Mouse (Mus musculus) intestine, postnatal 0 days (tissue): ENCODE measurements around the gene Aatk. TPM values are rescaled to one million over a fixed set of nuclear protein-coding genes. Genes with fewer than 3 reads are reported as not detected.

ENCODE experiments used
- ATAC-seq: fragments of 200-750 bp; cut with Nextera tagmentation; 2 replicates; pipeline ENCODE4 v1.8.0; 2017; ENCODE audit warnings: mild to moderate bottlenecking, moderate TSS enrichment, moderate library complexity
- H3K27ac ChIP-seq: fragments of 300-500 bp; sonication (generic); 2 replicates; pipeline ENCODE4 v1.5.1; 2014; ENCODE audit warnings: mild to moderate bottlenecking, low read depth, low read length, moderate library complexity
- H3K27me3 ChIP-seq: fragments of 300-500 bp; sonication (generic); replicated peaks from 2 replicates; pipeline ENCODE4 v1.6.1; 2014; ENCODE audit warnings: low read length, mixed read lengths; ENCODE audit not compliant: control insufficient read depth, insufficient read depth
- H3K36me3 ChIP-seq: fragments of 300-500 bp; sonication (generic); 2 replicates; pipeline ENCODE4 v1.6.1; 2014; ENCODE audit warnings: mild to moderate bottlenecking, moderate library complexity; ENCODE audit not compliant: control insufficient read depth, insufficient read depth
- H3K4me1 ChIP-seq: fragments of 300-500 bp; sonication (generic); replicated peaks from 2 replicates; pipeline ENCODE4 v1.6.1; 2014; ENCODE audit warnings: antibody characterized with exemption, low read length, mixed read lengths; ENCODE audit not compliant: control insufficient read depth, insufficient read depth
- H3K4me2 ChIP-seq: fragments of 300-500 bp; sonication (generic); replicated peaks from 2 replicates; pipeline ENCODE4 v1.6.1; 2014; ENCODE audit warnings: low read depth, mild to moderate bottlenecking, moderate library complexity
- H3K4me3 ChIP-seq: fragments of 300-500 bp; sonication (generic); 2 replicates; pipeline ENCODE4 v1.5.1; 2014; ENCODE audit warnings: low read depth, low read length
- H3K9ac ChIP-seq: fragments of 300-500 bp; sonication (generic); 2 replicates; pipeline ENCODE4 v1.6.1; 2014; ENCODE audit warnings: mild to moderate bottlenecking, low read depth, low read length
- H3K9me3 ChIP-seq: fragments of 300-500 bp; sonication (generic); 2 replicates; pipeline ENCODE4 v1.6.1; 2016; ENCODE audit warnings: mixed run types; ENCODE audit not compliant: control insufficient read depth
- CTCF ChIP-seq: sonication (generic); IDR thresholded peaks from 2 replicates; pipeline ENCODE4 v1.5.1; 2016; ENCODE audit warnings: low read depth, mild to moderate bottlenecking, control low read depth, antibody characterized with exemption, moderate library complexity
- WGBS: fragments of 180-500 bp; shearing (Covaris S2); extraction: QIAGEN DNeasy Blood & Tissue Kit; methylation state at CpG from one replicate; pipeline ENCODE4 v1.1.7; 2014; 5-methylcytosine and 5-hydroxymethylcytosine counted together
- polyA plus RNA-seq: library from polyadenylated mRNA; unstranded; fragments of >200 nt; fragmentation: Nextera tagmentation; extraction: Ambion mirVana; gene quantifications from 2 replicates; pipeline ENCODE4 v1.2.1, GENCODE M21; 2015

Gene Aatk
- polyA plus RNA-seq, 1 experiment from 2014 or later, result 1.7 TPM

DNA sequence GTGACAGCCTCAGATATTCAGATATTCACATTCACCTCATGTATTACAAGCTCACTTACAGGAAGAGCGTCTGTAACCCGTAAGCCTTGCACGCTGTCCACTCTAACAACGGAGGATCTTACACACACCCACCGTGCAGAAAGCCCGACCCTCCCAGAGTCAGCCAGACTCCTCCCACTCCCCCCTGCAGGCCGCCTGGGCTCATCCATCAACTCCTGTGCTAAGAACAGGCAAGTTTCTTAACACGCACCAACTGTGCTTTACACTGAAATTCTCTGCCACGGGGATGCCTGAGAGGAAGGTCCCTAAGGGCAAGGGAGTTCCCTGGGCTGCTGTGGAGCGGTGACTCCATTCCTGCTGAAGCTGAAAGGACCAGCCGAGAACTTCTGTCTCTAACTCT is 22.3 kb upstream of the Aatk start:
- 56% methylated on average over 11 of the region's 11 CpGs for WGBS
- peaks cover 66% of the 10 kb centered on the region; the same call in 1 of the 2 replicates for H3K36me3 ChIP-seq
- H3K27ac ChIP-seq, result no peak overlapping the region

GRCm38 (mm10) chr11:120067834-120068233 is 20.9 kb upstream of the Aatk start:
- TF ChIP-seq CTCF, result peak; percentile 67
- 53% methylated on average over 17 of the region's 17 CpGs for WGBS
- Histone ChIP-seq H3K9me3 (no peaks in the 10 kb centered on the region), H3K4me1 (no peaks in the 10 kb centered on the region), H3K4me3 (no peak overlapping the region), H3K9ac (no peak overlapping the region), H3K27me3 (no peaks in the 10 kb centered on the region), H3K4me2 (no peak overlapping the region), H3K27ac (no peak overlapping the region), H3K36me3 (peaks cover 67% of the 10 kb centered on the region; the same call in 1 of the 2 replicates)
- ATAC-seq, result peak; percentile 25; the same call in 1 of the 2 replicates

More for the DNA sequence above, 22.3 kb upstream of the Aatk start:
- H3K9ac ChIP-seq, result no peak overlapping the region
- no peaks in the 10 kb centered on the region for H3K27me3 ChIP-seq
- ATAC-seq, result no peak
- H3K4me1 ChIP-seq, result no peaks in the 10 kb centered on the region
- H3K4me3 ChIP-seq, result no peak overlapping the region
- no peak for TF ChIP-seq CTCF
- no peak overlapping the region for H3K4me2 ChIP-seq
- no peaks in the 10 kb centered on the region for H3K9me3 ChIP-seq

DNA sequence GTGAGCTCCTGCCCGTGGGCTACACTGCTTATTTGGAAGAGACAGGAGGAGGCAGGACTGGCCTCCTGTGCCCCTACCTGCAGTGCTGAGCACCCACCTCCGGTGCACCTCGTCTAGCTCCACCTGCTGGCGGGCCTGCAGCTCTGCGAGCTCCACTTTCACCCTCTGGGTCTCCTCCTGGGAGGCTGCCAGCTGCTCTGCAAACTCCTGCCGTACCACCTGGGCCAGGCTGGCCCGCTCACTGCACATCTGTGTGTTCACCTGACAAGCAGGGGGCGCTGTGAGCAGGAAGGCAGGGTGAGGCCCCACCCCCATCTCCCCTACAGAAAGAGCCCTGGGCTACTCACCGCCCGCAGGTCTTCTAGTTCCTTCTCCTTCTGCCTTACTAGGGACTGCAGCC is 18.3 kb upstream of the Aatk start:
- Histone ChIP-seq H3K4me1 (no peaks in the 10 kb centered on the region), H3K4me2 (no peak overlapping the region), H3K9ac (no peak overlapping the region), H3K27ac (no peak overlapping the region), H3K36me3 (peaks cover 43% of the 10 kb centered on the region; the same call in 1 of the 2 replicates), H3K27me3 (no peaks in the 10 kb centered on the region), H3K9me3 (no peaks in the 10 kb centered on the region), H3K4me3 (no peak overlapping the region)
- peak; percentile 30; the same call in 1 of the 2 replicates for ATAC-seq
- TF ChIP-seq CTCF, result peak; percentile 88
- WGBS, result 36% methylated on average over 10 of the region's 10 CpGs

GRCm38 (mm10) chr11:120064668-120065040 is 17.7 kb upstream of the Aatk start:
- ATAC-seq, result no peak
- H3K36me3 ChIP-seq, result peaks cover 37% of the 10 kb centered on the region; the same call in 1 of the 2 replicates
- H3K27me3 ChIP-seq, result no peaks in the 10 kb centered on the region
- no peak overlapping the region for H3K4me2 ChIP-seq
- no peak overlapping the region for H3K4me3 ChIP-seq
- H3K9me3 ChIP-seq, result no peaks in the 10 kb centered on the region
- H3K27ac ChIP-seq, result no peak overlapping the region
- H3K4me1 ChIP-seq, result no peaks in the 10 kb centered on the region
- 93% methylated on average over 11 of the region's 11 CpGs for WGBS
- TF ChIP-seq CTCF, result no peak
- H3K9ac ChIP-seq, result no peak overlapping the region

DNA sequence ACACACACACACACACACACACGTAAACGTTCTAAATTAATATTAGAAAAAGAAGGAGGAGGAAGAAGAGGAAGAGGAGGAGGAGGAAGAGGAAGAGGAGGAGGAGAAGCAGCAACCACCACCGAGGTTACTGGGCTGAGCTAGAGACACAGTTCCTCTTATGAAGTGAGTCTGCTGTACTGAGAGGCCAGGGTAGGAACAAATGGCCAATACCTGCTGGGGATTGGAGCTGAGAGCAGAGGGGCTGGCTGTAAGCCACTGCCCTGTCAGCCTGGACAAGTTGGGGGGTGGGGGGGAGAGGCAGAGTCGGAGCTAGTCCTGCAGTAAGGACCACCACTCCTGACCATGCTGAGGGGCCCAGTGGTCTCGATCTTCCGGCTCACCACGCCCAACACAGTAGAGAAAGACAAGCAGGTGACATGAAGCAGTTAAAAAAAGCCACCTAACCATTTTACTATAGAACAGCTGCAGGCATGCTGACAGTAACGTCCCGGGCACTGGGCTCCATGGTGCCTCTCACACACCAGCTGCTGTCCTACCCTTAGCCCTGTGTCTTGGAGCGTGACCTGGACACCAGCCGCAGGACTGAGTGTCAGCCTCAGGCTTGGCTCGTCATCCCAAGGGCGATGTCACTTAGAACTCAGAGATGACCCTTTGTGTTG is 17.2 kb upstream of the Aatk start:
- H3K9ac ChIP-seq, result no peak overlapping the region
- ATAC-seq, result no peak
- no peak overlapping the region for H3K27ac ChIP-seq
- no peak for TF ChIP-seq CTCF
- no peaks in the 10 kb centered on the region for H3K9me3 ChIP-seq
- peaks cover 36% of the 10 kb centered on the region; the same call in 1 of the 2 replicates for H3K36me3 ChIP-seq
- no peak overlapping the region for H3K4me3 ChIP-seq
- no peak overlapping the region for H3K4me2 ChIP-seq
- no peaks in the 10 kb centered on the region for H3K4me1 ChIP-seq
- 89% methylated on average over 13 of the region's 13 CpGs for WGBS
- H3K27me3 ChIP-seq, result no peaks in the 10 kb centered on the region

- no peak for ATAC-seq
- no peak overlapping the region for H3K9ac ChIP-seq
- 84% methylated on average over 5 of the region's 5 CpGs for WGBS
- H3K4me2 ChIP-seq, result no peak overlapping the region
- TF ChIP-seq CTCF, result no peak
- H3K27me3 ChIP-seq, result no peaks in the 10 kb centered on the region
- no peaks in the 10 kb centered on the region for H3K4me1 ChIP-seq
- H3K9me3 ChIP-seq, result no peaks in the 10 kb centered on the region
- H3K4me3 ChIP-seq, result no peak overlapping the region
- H3K36me3 ChIP-seq, result peaks cover 31% of the 10 kb centered on the region; the same call in 1 of the 2 replicates
- no peak overlapping the region for H3K27ac ChIP-seq
Observed at GRCm38 (mm10) chr11:120063326-120063725, 16.4 kb upstream of the Aatk start.
